Mouse (Mus musculus) yolk sac, embryonic 10.5 days (tissue): Measurements from ENCODE around the gene Nutm1.
"Not testable (repeated sequence)": the region's sequence is repeated elsewhere in the genome, so short reads cannot be mapped to it uniquely, and the experiment has no call there.

ENCODE experiments used
- DNase-seq: peaks from one replicate; pipeline ENCODE4 v3.0.0-alpha.2; 2017; ENCODE audit warnings: low spot score

The Nutm1 gene

DNA sequence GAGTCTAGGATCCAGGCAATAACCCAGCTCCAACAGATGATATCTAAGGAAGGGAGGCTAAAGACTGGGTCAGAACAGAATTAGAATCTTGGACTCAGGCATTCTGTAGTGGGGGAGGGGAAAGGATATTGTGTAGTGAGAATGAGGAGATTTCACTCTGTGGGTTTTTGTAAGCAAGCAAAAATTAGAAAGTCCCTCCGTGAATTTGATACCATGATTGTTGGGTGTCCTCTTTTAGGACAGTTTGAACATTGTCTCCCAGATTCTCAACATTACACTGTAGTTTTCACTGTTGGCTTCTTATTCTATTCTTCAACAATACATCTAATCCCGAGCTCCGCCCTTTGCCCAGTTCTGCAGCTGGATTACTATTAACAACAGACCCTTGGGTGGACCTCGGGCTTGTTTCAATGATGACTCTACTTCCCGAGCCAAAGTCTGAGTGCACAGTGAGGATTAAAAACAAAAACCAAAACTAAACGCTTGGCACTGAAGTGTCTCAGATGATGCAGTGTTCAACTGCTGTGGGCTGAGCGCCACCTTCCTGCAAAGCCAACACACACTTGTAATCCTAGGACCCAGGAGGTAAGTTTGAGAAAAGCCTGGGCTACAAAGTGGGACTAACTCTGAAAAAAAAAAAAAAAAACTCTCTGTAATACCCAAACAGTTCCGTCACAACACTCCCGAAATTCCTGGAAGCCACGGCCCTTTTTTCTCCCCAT, at the start of gene Nutm1:
Gene Nutm1, minus strand, starts transcription at position 51 of the 722 bp plus-strand sequence.
- no peak for DNase-seq

DNA sequence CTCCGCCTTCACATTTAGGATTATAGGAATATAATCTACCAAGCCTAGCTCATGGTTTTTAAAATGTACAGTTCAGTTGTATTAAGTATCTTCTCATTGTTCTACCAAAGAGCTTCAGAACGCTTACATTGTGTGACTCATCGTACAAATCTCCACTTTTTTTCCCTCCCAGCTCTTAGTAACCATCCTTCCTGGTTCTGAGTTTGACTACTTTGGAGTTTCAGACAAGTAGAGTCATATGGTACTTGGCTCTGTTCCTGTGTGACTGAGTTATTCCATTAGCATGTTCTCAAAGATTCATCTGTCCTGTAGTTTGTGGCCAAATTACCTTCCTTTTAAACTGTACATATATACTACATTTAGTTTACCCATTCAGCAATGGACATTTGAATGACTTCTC, 49.6 kb upstream of the Nutm1 start:
- DNase-seq = no peak

DNA sequence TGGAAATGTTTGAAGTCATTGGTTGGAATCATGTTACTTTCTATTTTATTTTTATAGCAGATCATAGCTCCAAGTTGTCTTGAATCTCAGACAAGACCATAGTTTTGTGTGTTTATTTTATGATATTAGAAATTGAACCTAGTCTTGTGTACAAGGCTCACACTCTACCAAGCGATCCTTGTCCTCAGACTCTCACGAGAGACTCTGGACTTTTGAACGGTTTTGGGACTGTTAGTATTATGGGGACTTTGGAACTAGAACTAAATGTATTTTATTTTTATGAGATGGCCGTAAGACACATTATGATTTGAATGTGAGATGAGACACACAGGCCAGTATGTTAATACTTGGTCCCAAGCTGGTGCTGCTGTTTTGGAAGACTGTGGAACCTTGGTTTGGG, 39.1 kb upstream of the Nutm1 start:
- DNase-seq = no peak

DNA sequence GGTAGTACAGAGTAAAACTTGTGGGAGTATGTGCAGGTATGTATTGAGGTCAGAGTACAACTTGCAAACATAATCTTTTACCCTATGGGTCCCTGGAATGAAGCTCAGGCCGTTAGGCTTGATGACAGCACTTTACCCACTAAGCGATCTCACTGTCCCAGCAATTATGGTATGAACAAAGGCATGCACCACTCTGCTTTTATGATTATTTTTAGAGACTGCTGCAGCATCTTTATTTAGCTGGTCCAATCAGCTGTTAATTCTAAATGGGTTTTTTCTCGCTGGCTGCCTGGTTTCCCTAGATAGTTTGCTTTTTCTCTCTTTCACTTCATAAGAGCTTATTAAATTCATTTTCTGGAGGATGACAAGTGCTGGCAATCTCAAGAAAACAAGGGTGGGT, 37.1 kb upstream of the Nutm1 start:
- no peak for DNase-seq

DNA sequence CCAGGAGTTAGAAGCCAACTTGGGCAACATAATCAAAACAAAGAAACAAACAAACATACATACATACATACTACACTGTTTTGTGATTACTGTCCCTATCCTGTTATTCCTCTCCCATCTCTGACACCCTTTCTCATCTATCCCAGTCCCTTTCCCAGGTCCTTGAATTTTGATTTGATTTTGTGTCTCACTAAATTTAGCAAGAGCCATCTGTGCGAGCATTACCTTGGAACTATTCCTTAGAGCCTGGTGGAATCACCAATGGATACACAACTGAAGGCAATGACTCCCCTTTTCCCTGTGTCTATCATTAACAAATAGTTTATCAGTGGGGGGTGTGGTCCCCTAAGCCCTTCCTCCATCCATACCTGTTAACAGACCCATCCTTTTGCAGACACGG, 33.7 kb upstream of the Nutm1 start:
- DNase-seq = no peak

DNA sequence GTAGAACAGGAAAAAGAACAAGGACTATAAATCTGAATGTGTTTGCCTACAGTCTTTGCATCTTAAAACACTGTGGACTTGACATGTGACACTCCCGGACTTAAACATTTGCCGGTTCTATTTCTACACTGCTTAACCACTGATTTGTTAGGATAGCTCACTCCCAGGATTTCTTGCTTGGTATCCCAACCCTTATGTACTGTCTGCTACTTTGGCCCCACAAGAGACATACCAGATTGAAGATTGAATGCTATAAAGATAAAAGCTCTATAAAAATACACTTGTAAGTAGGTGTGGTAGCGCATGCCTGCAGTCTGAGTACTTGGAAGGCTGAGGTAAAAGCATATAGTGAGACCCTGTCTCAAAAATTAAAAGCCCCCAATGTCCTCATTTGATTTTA, 30.4 kb upstream of the Nutm1 start:
- no peak for DNase-seq

DNA sequence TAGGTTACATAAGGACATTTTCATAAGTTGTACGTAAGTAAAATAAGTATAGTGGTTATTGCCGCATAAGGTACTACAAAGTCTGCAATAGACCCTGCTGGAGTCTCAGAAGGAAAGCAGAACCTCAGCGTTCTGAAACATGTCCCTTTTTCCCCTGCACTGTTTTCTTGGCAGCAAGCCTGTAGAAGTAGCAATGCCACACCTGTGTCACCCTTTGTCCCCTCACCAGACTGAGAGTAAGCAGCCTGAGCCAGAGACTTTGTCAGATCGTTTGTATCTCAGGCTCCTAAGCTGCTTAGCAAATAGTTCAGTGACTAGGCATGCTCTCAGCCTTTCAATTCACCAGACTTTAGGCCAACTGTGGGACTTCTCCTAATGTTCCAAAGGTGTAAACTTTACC, 28.0 kb upstream of the Nutm1 start:
- peak; percentile 33 for DNase-seq

DNA sequence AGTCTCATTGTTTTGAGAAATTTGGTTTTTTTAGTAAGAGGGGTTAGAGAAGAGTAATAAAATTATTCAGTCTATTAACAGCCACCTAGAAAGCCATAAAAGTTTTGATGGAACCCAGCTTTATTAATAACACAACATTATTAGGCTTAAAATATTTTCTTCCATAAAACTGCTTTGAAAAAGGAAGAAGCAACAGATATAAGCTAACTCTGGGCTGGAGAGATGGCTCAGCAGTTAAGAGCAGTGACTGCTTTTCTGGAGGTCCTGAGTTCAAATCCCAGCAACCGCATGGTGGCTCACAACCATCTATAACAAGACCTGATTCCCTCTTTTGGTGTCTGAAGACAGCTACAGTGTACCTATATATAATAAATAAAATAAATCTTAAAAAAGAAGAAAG, 27.0 kb upstream of the Nutm1 start:
- not testable (repeated sequence) for DNase-seq

DNA sequence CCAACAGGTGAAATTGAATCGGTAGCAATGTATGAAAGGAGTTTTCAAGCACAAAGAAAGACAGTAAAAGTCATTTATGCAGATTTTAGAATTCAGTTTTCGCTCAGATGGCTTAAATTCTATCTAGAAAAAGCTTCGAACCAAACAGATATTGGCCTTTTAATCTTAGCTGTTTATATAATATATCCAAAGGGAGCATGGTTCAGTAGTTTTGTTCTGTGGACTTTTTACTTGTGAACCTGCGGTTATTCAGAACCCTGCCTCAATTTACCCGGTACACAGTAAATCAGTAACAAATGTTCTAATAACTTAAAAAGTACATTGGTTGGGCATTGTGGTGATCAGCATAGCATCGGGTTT, 25.9 kb upstream of the Nutm1 start:
- DNase-seq = no peak

DNA sequence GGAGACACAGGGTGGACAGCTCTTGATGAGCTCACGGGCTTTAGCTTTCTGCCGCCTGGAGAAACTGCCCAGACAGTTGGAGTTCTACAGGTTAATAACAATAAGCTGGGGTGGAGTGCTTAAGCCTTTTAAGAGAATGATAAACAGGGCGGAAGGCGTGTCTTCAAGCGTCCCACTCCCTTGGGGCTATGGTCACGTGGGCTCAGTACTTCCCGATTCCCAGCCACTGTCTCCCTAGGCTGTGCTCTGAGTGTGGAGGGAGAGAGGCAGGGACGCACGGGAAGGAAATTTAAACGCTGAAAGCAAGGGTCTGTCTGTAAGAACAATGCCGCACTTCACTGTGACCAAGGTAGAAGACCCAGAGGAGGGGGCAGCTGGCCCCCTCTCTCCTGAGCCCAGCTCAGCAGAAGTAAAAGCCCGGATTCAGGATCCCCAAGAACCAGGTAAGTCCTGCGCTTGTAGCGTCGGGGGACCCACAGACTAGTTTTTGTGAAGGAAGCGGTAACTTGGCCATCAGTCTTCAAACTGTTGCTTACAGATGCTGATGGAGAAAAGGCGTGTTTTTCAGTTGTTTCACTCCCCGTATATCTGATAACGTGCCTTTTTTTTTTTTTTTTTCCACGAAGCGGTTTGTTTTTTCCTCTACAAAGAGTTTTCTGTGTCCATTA, 25.4 kb upstream of the Nutm1 start:
- peak; percentile 61 for DNase-seq

DNA sequence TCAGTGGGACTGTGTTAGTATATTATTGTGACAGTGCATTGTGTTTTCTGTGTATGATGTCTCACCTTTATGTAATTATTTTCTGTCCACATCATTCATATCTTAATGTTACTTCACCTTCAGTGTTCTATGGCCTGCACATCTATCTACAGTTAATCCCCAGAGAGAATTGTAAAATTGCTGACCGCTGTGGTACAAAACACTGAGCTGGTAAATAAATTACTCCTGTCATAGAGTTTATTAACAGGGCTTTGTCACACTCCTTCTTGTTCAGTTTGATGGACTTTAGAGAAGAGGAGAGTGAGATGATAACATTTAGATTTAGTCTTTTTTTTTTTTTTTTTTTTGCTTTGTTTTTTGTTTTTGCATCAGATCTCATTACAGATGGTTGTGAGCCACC, 23.8 kb upstream of the Nutm1 start:
- no peak for DNase-seq

DNA sequence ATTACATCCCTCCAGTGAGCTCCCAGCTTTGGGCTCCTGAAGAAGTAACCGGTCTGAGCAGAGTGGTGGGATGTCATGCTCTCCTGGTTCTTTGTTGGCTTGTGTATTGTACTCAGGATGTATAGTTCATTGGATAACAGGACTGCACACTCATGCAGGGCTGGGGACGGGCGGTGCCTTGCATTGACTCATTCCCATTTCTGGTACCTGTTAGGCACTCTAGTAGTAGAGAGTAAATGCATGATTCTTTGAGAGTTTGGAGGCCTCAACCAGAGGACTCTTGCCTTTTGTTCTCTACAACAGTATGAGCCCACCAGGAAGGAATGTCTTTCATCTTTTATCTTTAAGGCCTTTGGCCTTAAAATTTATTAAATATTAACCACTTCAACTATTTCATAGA, 17.8 kb upstream of the Nutm1 start:
- DNase-seq = no peak

DNA sequence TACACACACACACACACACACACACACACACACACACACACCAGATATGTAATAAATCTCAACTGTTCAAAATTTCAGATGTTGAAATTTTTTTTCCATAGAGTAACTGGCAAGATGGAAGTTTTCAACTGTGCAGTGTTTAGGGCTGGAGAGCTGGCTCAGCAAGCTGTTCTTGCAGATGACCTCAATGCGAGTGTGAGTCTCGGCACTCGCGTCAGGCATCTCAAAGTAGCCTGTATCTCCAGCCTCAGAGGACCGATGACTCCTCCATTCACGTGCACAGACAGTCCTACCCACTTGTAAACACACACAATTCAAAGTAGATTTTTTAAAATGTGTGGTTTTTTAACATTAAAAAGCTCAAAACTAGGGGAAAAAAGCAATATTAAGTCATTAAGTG, 14.4 kb upstream of the Nutm1 start:
- DNase-seq = no peak

DNA sequence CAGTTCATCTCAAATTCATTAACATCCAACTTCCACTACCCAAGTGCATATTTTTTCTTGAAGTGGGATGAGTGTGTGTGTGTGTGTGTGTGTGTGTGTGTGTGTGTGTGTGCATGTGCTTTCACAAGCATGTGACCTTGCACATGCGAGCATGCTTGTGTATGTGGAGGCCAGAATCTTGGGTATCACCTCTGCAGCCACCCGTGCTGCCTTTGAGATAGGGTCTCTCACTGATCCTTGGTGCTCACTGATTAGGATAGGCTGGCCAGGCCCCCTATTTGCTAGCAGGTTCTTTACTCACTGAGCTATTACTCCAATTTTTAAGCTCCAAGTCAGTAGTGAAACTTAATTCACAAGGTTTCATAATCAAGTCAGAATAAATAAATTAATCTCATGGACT, 13.8 kb upstream of the Nutm1 start:
- DNase-seq = no peak

DNA sequence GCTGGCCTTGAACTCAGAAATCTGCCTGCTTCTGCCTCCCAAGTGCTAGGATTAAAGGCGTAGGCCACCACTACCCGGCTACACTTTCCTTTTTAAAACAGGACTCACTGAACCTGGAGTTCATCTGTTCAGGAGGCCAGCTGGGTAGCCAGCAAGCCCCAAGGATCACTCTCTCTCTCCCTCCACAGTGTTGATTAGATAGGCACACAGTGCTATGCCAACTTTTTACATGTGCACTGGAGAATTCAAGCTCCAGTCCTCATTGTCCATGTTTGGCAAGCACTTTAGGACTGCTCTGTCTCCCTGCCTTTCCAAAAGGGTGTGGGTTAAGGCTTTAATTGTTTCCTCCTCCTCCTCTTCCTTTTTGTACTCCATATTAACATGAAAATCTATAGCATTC, 10.9 kb upstream of the Nutm1 start:
- no peak for DNase-seq

DNA sequence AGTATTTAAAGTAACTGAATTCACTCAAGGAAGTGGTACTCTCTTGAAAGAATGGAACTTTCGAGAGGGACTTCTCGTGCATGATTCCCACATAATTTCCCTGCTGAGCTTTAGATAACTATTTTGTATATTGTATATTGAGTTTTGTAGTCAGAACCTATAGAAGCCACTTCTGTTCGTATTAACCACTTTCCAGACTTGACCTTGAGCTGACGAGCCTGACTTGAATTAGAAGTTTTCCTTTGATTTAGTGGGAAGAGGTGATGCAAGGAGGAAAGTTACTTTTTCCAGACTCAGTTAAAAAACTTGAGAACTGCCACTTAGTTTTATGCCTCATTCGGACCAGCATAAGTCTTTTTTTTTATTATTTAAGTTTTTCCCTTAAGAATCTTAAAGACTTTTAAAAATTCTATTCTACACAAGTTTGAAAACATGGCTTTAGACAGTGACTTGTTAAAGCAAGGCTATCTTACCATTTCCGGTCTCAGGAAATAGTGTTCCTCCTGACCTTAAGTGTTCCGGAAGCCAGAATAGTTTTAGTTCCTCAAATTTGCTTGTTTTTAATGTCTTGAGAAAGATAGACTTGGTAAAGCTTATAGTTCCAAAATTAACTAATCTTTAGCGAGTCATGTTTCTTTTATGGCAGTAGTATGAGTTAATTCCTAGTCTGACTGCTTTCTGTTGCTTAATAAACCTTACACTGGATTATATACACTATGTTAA, 8.6 kb upstream of the Nutm1 start:
- no peak for DNase-seq

DNA sequence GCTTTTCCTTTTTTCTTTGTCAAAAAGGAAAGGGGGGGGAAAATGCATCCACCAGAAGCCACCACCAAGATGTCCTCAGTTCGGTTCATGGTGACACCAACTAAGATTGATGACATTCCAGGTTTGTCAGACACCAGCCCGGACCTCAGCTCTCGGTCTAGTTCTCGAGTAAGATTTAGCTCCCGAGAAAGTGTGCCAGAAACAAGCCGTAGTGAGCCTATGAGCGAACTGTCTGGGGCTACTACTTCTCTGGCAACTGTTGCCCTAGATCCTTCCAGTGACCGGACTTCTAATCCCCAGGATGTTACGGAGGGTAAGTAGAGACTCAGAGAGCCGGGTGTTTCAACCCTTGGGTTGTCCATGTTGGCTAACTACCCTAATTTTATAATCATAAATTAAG, 7.7 kb upstream of the Nutm1 start:
- no peak for DNase-seq

DNA sequence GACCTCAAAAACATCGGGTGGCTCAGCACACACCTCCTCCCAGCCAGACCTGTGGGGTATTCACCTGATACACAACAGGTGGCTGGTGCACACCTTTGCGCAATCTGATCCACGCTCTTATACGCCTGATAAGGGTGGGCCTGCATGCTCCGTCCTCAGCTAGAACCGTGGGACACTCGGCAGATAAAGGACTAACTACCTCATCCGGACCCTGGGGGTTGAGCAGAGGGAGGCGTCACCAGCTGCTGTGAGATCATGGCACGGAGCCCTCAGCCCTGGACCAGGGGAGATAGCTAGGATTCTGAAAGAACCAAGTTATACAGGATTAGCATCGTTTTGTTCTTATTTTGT, 7.1 kb upstream of the Nutm1 start, which contains the start of gene Gm21985:
Gene Gm21985, plus strand, starts transcription at position 73 of the 351 bp plus-strand sequence.
- DNase-seq = no peak

DNA sequence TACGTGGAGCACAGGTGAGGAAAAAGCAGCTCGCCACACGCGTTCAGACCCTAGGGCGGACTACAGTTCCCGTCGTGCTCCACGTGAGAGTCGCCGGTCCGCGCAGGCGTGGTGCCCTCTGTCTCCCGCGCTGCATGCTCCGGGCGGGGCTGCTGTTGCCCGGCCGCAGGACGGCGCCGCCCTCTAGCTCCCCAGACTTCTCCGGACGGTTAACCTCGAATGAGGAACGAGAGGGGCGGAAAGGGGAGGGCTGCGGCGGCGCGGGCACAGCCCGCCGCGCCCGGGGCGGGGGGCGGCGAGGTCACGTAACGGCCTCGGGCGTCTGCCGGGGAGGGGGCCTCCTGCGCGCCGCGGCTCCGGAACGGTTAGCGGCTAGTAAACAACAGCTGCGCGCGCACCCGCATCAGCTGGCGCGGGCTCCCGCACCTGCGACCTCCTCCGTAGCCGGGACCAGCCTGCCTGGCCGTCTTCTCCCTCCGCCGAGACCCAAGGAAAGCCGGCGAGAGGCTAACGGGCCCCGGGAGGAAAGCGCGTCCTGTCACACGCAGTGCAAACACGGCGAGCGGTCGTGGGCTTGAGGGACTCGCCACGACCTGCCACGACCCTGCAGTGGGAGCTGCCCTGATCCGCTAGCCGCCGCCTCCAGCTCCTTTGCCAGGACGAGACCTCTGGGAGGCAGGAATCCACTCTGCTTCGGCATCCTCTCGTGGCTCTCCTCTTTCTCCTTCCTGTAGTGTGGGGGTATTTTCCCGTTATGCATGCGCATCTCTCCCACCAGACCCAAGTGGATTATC, 6.6 kb upstream of the Nutm1 start, which contains the start of gene Slc12a6:
Gene Slc12a6, plus strand, starts transcription at position 378 of the 794 bp plus-strand sequence.
- DNase-seq = peak; percentile 95

DNA sequence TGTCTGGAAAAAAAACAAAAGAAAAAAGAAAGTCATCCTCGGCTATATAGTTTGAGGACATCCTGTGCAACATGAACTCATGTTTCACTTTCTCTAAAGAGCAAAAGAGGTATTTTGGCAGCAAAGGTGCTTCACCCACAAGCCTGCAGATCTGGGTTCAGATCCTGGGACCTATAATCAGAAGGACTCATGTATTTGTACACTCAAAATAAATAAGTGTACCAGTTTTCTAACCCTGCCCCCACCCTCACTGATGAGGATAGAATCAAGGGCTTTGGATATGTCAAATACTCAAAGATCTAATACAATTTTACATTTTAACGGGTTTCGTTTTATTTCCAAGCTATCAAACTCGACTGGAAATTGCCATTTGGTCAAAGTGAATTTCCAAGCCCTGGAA, 5.3 kb upstream of the Nutm1 start:
- no peak for DNase-seq

DNA sequence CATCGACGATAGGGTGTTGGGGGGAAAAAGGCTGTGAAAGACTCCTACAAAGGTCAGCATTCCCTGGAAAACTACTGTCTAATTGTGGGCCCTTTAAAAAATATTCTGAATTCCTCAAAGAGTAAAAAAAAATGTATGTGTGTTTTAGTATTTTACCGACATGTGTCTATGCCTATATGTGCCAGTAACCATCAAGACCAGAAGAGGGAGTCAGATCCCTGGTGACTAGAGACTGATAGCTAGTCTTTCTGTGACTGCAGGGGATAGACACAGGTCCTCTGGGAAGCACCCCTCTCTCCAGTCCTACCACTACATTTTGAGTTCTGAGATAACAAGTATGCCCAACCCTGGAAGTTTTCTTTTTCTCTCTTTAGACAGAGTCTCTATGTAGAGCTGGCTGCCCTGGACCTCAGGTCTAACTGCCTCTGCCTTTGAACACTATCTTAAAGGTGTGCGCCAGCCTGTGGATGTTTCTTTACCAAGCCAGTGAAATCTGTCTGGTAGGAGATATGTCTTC, 3.7 kb upstream of the Nutm1 start:
- peak; percentile 25 for DNase-seq
